Mouse (Mus musculus) frontal cortex, postnatal 14 days (tissue): ENCODE results near the gene Gm4498.
"Not testable (repeated sequence)": the region's sequence is repeated elsewhere in the genome, so short reads cannot be mapped to it uniquely, and the experiment has no call there.

Experiments
- DNase-seq, 2 experiments: peaks; one replicate each; pipeline ENCODE4 v3.0.0; 2022; ENCODE audit warnings: low spot score in 2 of 2

Gene Gm4498

GRCm38 (mm10) chr7:20233728-20234127, at the start of gene Gm4498:
Gene Gm4498 (minus strand): TSS chr7:20233828.
- DNase-seq: not testable (repeated sequence)

DNA sequence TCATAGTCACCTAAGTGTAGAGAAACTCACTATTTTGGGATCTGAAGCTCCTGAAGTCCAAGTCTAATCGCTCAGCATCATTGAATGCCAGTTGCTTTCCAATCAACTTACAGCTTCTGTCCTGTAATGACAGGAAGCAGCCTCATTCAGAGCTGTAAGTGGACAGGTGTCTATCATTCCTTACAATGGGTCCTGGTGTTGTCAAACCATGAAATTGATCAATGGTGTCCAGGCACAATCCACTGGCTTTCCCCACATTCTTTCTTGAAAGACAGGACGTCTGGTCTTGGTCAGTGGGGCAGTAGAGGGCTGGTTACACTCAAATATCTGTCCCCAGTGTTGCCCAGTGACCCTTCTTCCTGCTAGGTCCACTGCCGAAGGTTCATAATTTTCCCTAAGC, 29.1 kb upstream of the Gm4498 start, which contains the start of gene Gm5890:
Gene Gm5890 (minus strand): TSS at position 101 of the 400 bp plus-strand sequence.
- not testable (repeated sequence) for DNase-seq

DNA sequence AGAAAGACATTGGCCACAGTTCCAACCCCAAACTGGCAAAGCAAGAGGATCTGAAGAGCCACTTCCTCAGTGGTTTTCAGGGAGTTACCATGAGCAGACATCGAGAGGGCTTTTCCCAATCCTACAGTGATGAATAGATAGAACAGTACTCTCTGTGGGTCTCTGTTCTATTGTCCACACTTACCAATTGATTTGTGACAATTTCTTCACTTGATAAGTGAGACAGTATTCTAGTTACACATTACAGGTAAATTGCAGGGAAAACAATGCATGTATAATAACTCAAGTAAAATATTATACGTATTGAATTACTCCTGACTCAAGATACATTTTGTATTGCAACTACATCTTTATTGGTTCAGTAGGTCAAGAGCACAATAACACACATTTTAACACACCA, 28.1 kb downstream of the Gm4498 start, which contains the start of gene Gm6164:
Gene Gm6164 (minus strand): TSS at position 101 of the 400 bp plus-strand sequence.
- not testable (repeated sequence) for DNase-seq

DNA sequence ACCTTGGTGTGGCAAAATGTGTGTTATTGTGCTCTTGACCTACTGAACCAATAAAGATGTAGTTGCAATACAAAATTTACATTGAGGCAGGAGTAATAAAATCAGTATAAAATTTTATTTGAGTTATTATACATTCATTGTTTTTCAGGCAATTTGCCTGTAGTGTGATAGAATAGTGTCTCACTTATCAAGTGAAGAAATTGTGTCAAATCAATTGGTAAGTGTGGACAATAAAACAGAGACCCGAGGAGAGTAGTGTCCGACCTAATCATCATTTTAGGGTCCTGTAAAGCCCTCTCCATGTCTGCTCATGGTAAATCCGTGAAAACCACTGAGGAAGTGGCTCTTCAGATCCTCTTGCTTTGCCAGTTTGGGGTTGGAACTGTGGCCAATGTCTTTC, 40.2 kb downstream of the Gm4498 start, which contains the start of gene Vmn1r95:
Gene Vmn1r95 (plus strand): TSS at position 301 of the 400 bp plus-strand sequence.
- not testable (repeated sequence) for DNase-seq
